Mouse (Mus musculus) hindlimb bud, embryonic 11.5 days (tissue): Measurements from ENCODE around the gene Oaz1.
"Not testable (repeated sequence)": the region's sequence is repeated elsewhere in the genome, so short reads cannot be mapped to it uniquely, and the experiment has no call there.

Source experiments
- DNase-seq: peaks from one replicate; pipeline ENCODE4 v3.0.0-alpha.2; 2012; ENCODE audit warnings: low read depth, low spot score; ENCODE audit errors: extremely low spot score

Gene Oaz1

GRCm38 (mm10) chr10:80802204-80802912 lies 24.1 kb upstream of the Oaz1 start:
- DNase-seq: no peak

GRCm38 (mm10) chr10:80802996-80803395 lies 23.5 kb upstream of the Oaz1 start:
- no peak for DNase-seq

- DNase-seq: no peak
Measured at GRCm38 (mm10) chr10:80804340-80804739, 22.1 kb upstream of the Oaz1 start.

- DNase-seq: no peak
Measured at GRCm38 (mm10) chr10:80804916-80805315, 21.5 kb upstream of the Oaz1 start, which contains the start of gene Amh. Amh (plus strand) TSS chr10:80805243.

- no peak for DNase-seq
Measured at GRCm38 (mm10) chr10:80805322-80805721, 21.1 kb upstream of the Oaz1 start.

- DNase-seq: no peak
Measured at GRCm38 (mm10) chr10:80805925-80806324, 20.5 kb upstream of the Oaz1 start.

- no peak for DNase-seq
Measured at GRCm38 (mm10) chr10:80806341-80807056, 20.0 kb upstream of the Oaz1 start.

- no peak for DNase-seq
Measured at GRCm38 (mm10) chr10:80807057-80807627, 19.3 kb upstream of the Oaz1 start.

- no peak for DNase-seq
Measured at GRCm38 (mm10) chr10:80808099-80808984, 18.1 kb upstream of the Oaz1 start.

GRCm38 (mm10) chr10:80808985-80809632 lies 17.3 kb upstream of the Oaz1 start:
- DNase-seq: no peak

GRCm38 (mm10) chr10:80810084-80810483 lies 16.4 kb upstream of the Oaz1 start:
- no peak for DNase-seq

GRCm38 (mm10) chr10:80812391-80813041 lies 13.9 kb upstream of the Oaz1 start:
- no peak for DNase-seq

GRCm38 (mm10) chr10:80813366-80813765 lies 13.1 kb upstream of the Oaz1 start, which contains the start of gene Jsrp1:
Jsrp1 (minus strand) TSS chr10:80813498.
- no peak for DNase-seq

GRCm38 (mm10) chr10:80814800-80815199 lies 11.7 kb upstream of the Oaz1 start:
- DNase-seq: no peak

- DNase-seq: not testable (repeated sequence)
Measured at GRCm38 (mm10) chr10:80816303-80816702, 10.2 kb upstream of the Oaz1 start.

- DNase-seq: no peak
Measured at GRCm38 (mm10) chr10:80817164-80817563, 9.3 kb upstream of the Oaz1 start.

- DNase-seq: not testable (repeated sequence)
Measured at GRCm38 (mm10) chr10:80817955-80818354, 8.5 kb upstream of the Oaz1 start.

GRCm38 (mm10) chr10:80818599-80819281 lies 7.7 kb upstream of the Oaz1 start:
- DNase-seq: no peak

- no peak for DNase-seq
Measured at GRCm38 (mm10) chr10:80819406-80819805, 7.0 kb upstream of the Oaz1 start.
